Mouse (Mus musculus): ENCODE measurements around the gene Grwd1.
"Not testable (repeated sequence)": the region's sequence is repeated elsewhere in the genome, so short reads cannot be mapped to it uniquely, and the experiment has no call there.

GRCm38 (mm10) chr7:45878278-45878677, 47.5 kb upstream of the Grwd1 start, which contains the start of gene Grin2d:
- TF ChIP-seq CTCF (IDR thresholded peaks at IDR 0.05; ENCODE audit: insufficient read depth, low read length); POLR2A (IDR thresholded peaks at IDR 0.05; ENCODE audit: borderline replicate concordance, extremely low read depth, low read depth, low read length): not testable (repeated sequence)
